Mouse (Mus musculus) neural tube, embryonic 11.5 days (tissue): Measurements from ENCODE around the gene Abca7. TPM values are rescaled to one million over a fixed set of nuclear protein-coding genes. Genes with fewer than 3 reads are reported as not detected.
A peak's percentile ranks its signal among the peaks of the same experiment; 100 is the strongest.

Source experiments
- ATAC-seq: fragments of 200-750 bp; cut with Nextera tagmentation; 2 replicates; pipeline ENCODE4 v1.8.0; 2017; ENCODE audit warnings: moderate number of reproducible peaks, mild to moderate bottlenecking, moderate TSS enrichment, moderate library complexity; ENCODE audit not compliant: insufficient read depth, low FRiP score, low TSS enrichment
- DNase-seq: peaks from one replicate; pipeline ENCODE4 v3.0.0-alpha.2; 2015; ENCODE audit warnings: low spot score
- H3K27ac ChIP-seq: fragments of 300-500 bp; sonication (generic); 2 replicates; pipeline ENCODE4 v1.5.1; 2014; ENCODE audit warnings: low read depth, mild to moderate bottlenecking, low read length
- H3K27me3 ChIP-seq: fragments of 300-500 bp; sonication (generic); 2 replicates; pipeline ENCODE4 v1.6.1; 2014; ENCODE audit warnings: mild to moderate bottlenecking, low read length, mixed read lengths; ENCODE audit not compliant: control insufficient read depth, insufficient read depth
- H3K36me3 ChIP-seq: fragments of 300-500 bp; sonication (generic); 2 replicates; pipeline ENCODE4 v1.6.1; 2014; ENCODE audit warnings: mild to moderate bottlenecking, low read length, moderate library complexity, mixed read lengths; ENCODE audit not compliant: control insufficient read depth, insufficient read depth
- H3K4me1 ChIP-seq: fragments of 300-500 bp; sonication (generic); 2 replicates; pipeline ENCODE4 v1.6.1; 2014; ENCODE audit warnings: low read length, mixed read lengths; ENCODE audit not compliant: control insufficient read depth, insufficient read depth
- H3K4me2 ChIP-seq: fragments of 300-500 bp; sonication (generic); 2 replicates; pipeline ENCODE4 v1.6.1; 2014; ENCODE audit warnings: low read depth, mild to moderate bottlenecking, moderate library complexity
- H3K4me3 ChIP-seq: fragments of 300-500 bp; sonication (generic); 2 replicates; pipeline ENCODE4 v1.5.1; 2014; ENCODE audit warnings: low read depth, low read length
- H3K9ac ChIP-seq: fragments of 300-500 bp; sonication (generic); 2 replicates; pipeline ENCODE4 v1.6.1; 2014; ENCODE audit warnings: mild to moderate bottlenecking, low read length
- H3K9me3 ChIP-seq: fragments of 300-500 bp; sonication (generic); 2 replicates; pipeline ENCODE4 v1.6.1; 2016; ENCODE audit warnings: low read length; ENCODE audit not compliant: control insufficient read depth
- WGBS: fragments of 180-500 bp; shearing (Covaris S2); extraction: QIAGEN DNeasy Blood & Tissue Kit; methylation state at CpG from one replicate; pipeline ENCODE4 v1.1.7; 2014; 5-methylcytosine and 5-hydroxymethylcytosine counted together
- polyA plus RNA-seq: library from polyadenylated mRNA; unstranded; fragments of >200 nt; fragmentation: Nextera tagmentation; extraction: Ambion mirVana; gene quantifications from 2 replicates; pipeline ENCODE4 v1.2.1, GENCODE M21; 2014

Abca7 gene
- polyA plus RNA-seq, 1 experiment from 2014 or later, result 7.0 TPM

GRCm38 (mm10) chr10:80024229-80025043 is 28.1 kb downstream of the Abca7 start:
- Histone ChIP-seq H3K4me1 (peaks cover 3% of the 10 kb centered on the region; the same call in 1 of the 2 replicates), H3K36me3 (no peaks in the 10 kb centered on the region), H3K4me2 (no peak overlapping the region), H3K9ac (no peak overlapping the region), H3K27ac (no peak overlapping the region), H3K4me3 (no peak overlapping the region), H3K27me3 (peaks cover 5% of the 10 kb centered on the region; the same call in 1 of the 2 replicates), H3K9me3 (no peaks in the 10 kb centered on the region)
- DNase-seq (no peak), ATAC-seq (no peak)
- WGBS, result 81% methylated on average over 15 of the region's 15 CpGs

GRCm38 (mm10) chr10:80025044-80025347 is 28.7 kb downstream of the Abca7 start:
- H3K9ac ChIP-seq, result no peak overlapping the region
- no peak for DNase-seq
- H3K36me3 ChIP-seq, result no peaks in the 10 kb centered on the region
- H3K27me3 ChIP-seq, result no peaks in the 10 kb centered on the region
- WGBS, result 57% methylated on average over 4 of the region's 4 CpGs
- H3K4me2 ChIP-seq, result no peak overlapping the region
- ATAC-seq, result no peak
- H3K9me3 ChIP-seq, result no peaks in the 10 kb centered on the region
- no peak overlapping the region for H3K27ac ChIP-seq
- no peaks in the 10 kb centered on the region for H3K4me1 ChIP-seq
- H3K4me3 ChIP-seq, result no peak overlapping the region

- DNase-seq (no peak), ATAC-seq (no peak)
- H3K9ac ChIP-seq, result no peak overlapping the region
- no peak overlapping the region for H3K4me3 ChIP-seq
- no peak overlapping the region for H3K27ac ChIP-seq
- H3K36me3 ChIP-seq, result no peaks in the 10 kb centered on the region
- no peaks in the 10 kb centered on the region for H3K27me3 ChIP-seq
- 77% methylated on average over 10 of the region's 10 CpGs for WGBS
- no peaks in the 10 kb centered on the region for H3K4me1 ChIP-seq
- H3K4me2 ChIP-seq, result no peak overlapping the region
- H3K9me3 ChIP-seq, result no peaks in the 10 kb centered on the region
These were observed 29.2 kb downstream of the Abca7 start for GRCm38 (mm10) chr10:80025463-80025862.

GRCm38 (mm10) chr10:80025889-80026288 is 29.6 kb downstream of the Abca7 start:
- no peak for DNase-seq
- H3K27ac ChIP-seq, result no peak overlapping the region

GRCm38 (mm10) chr10:80027681-80028520 is 31.6 kb downstream of the Abca7 start:
- Histone ChIP-seq H3K9ac (no peak overlapping the region), H3K9me3 (no peaks in the 10 kb centered on the region), H3K36me3 (no peaks in the 10 kb centered on the region), H3K4me2 (no peak overlapping the region), H3K27me3 (no peaks in the 10 kb centered on the region), H3K27ac (no peak overlapping the region), H3K4me1 (no peaks in the 10 kb centered on the region), H3K4me3 (no peak overlapping the region)
- ATAC-seq (no peak), DNase-seq (no peak)
- 74% methylated on average over 20 of the region's 20 CpGs for WGBS

More at GRCm38 (mm10) chr10:80025889-80026288, 29.6 kb downstream of the Abca7 start:
- no peaks in the 10 kb centered on the region for H3K4me1 ChIP-seq
- H3K4me2 ChIP-seq, result no peak overlapping the region
- H3K4me3 ChIP-seq, result no peak overlapping the region
- WGBS, result 58% methylated on average over 12 of the region's 12 CpGs
- H3K27me3 ChIP-seq, result no peaks in the 10 kb centered on the region
- peak; percentile 16; the same call in 1 of the 2 replicates for ATAC-seq
- no peaks in the 10 kb centered on the region for H3K36me3 ChIP-seq
- no peaks in the 10 kb centered on the region for H3K9me3 ChIP-seq
- no peak overlapping the region for H3K9ac ChIP-seq

GRCm38 (mm10) chr10:80028521-80028846 is 32.2 kb downstream of the Abca7 start:
- Histone ChIP-seq H3K4me1 (no peaks in the 10 kb centered on the region), H3K27me3 (no peaks in the 10 kb centered on the region), H3K36me3 (no peaks in the 10 kb centered on the region), H3K9me3 (no peaks in the 10 kb centered on the region), H3K9ac (no peak overlapping the region), H3K4me3 (no peak overlapping the region), H3K27ac (no peak overlapping the region), H3K4me2 (no peak overlapping the region)
- 91% methylated on average over 13 of the region's 13 CpGs for WGBS
- DNase-seq (no peak), ATAC-seq (no peak)

GRCm38 (mm10) chr10:80030191-80030590 is 33.9 kb downstream of the Abca7 start:
- 82% methylated on average over 8 of the region's 9 CpGs for WGBS
- Histone ChIP-seq H3K27ac (no peak overlapping the region), H3K9ac (no peak overlapping the region), H3K27me3 (no peaks in the 10 kb centered on the region), H3K4me2 (no peak overlapping the region), H3K36me3 (peaks cover 2% of the 10 kb centered on the region; the same call in 1 of the 2 replicates), H3K4me3 (no peak overlapping the region), H3K9me3 (no peaks in the 10 kb centered on the region), H3K4me1 (no peaks in the 10 kb centered on the region)
- ATAC-seq, result no peak
- no peak for DNase-seq

- no peak overlapping the region for H3K4me3 ChIP-seq
- no peak for ATAC-seq
These were observed 34.4 kb downstream of the Abca7 start for GRCm38 (mm10) chr10:80030736-80031135.

More at GRCm38 (mm10) chr10:80030736-80031135, 34.4 kb downstream of the Abca7 start:
- Histone ChIP-seq H3K4me1 (no peaks in the 10 kb centered on the region), H3K9ac (no peak overlapping the region), H3K9me3 (no peaks in the 10 kb centered on the region), H3K4me2 (no peak overlapping the region), H3K27ac (no peak overlapping the region), H3K27me3 (no peaks in the 10 kb centered on the region), H3K36me3 (peaks cover 5% of the 10 kb centered on the region; the same call in 1 of the 2 replicates)
- 87% methylated on average over 17 of the region's 17 CpGs for WGBS
- DNase-seq, result no peak
